20 mouse cellular contexts compared by ENCODE assay signal in genomic region chr9:54536236-54536635, GRCm38 (mm10). TPM values are rescaled to one million over a fixed set of nuclear protein-coding genes. Genes with fewer than 3 reads are reported as not detected.
DNase-seq lines count a peak whose midpoint lies in the region; ATAC-seq and TF ChIP-seq lines count a peak whose summit lies in the region.
"Had no signal": no experiment of that assay in that cellular context is flagged by ENCODE, and none has a peak within 500 bp of the region (broad histone marks: within the 10 kb centered on the region; RNA-seq: fewer than 3 reads in every experiment).

No protein-coding gene starts in this region.

- H3K9me3 ChIP-seq in forebrain, embryonic 14.5 days (replicated peaks; ENCODE audit: control insufficient read depth, low read length): no peaks in the 10 kb centered on the region
- no peaks in the 10 kb centered on the region for H3K9me3 ChIP-seq in forebrain, embryonic 10.5 days
- H3K9me3 ChIP-seq in hindbrain, embryonic 16.5 days (ENCODE audit: control insufficient read depth, low read length): no peaks in the 10 kb centered on the region
- H3K9me3 ChIP-seq: liver, embryonic 13.5 days; midbrain, embryonic 13.5 days; stomach, embryonic 15.5 days had no signal

- ATAC-seq in forebrain, embryonic 14.5 days: peak; percentile 13; the same call in 1 of the 2 replicates
- ATAC-seq in hindbrain, embryonic 16.5 days: peak; percentile 37; the same call in 1 of the 2 replicates
- ATAC-seq: CD4-positive, CD25-positive, alpha-beta regulatory T cell, adult 4 months; midbrain, embryonic 13.5 days had no signal

- no peak overlapping the region for H3K4me2 ChIP-seq in forebrain, embryonic 14.5 days (ENCODE audit: low read length)
- no peak overlapping the region for H3K4me2 ChIP-seq in hindbrain, embryonic 16.5 days (ENCODE audit: low read length)
- H3K4me2 ChIP-seq: liver, embryonic 13.5 days; midbrain, embryonic 13.5 days; stomach, embryonic 15.5 days had no signal

- TF ChIP-seq CTCF in layer of hippocampus, adult 2 months (conservative IDR thresholded peaks at IDR 0.05): no peak
- no peak for TF ChIP-seq CTCF in brain, embryonic 14.5 days (IDR thresholded peaks at IDR 0.05; ENCODE audit: borderline replicate concordance, extremely low read depth, insufficient read depth, insufficient read length)

- peak; percentile 61 for DNase-seq in forebrain, embryonic 14.5 days (ENCODE audit: low spot score)
- no peak for DNase-seq in forebrain, embryonic 10.5 days (ENCODE audit: extremely low spot score, low spot score)
- no peak for DNase-seq in layer of hippocampus, adult 2 months (ENCODE audit: low spot score in 2 of 2)
- no peak for DNase-seq in layer of hippocampus, postnatal 36 days
- DNase-seq in brain, embryonic 14.5 days (ENCODE audit: low read depth): peak; percentile 78
- DNase-seq in adipocyte (ENCODE audit: low spot score): no peak
- DNase-seq: gastrocnemius, postnatal 36 days; liver, embryonic 13.5 days; lung, postnatal 4 days; thymus, postnatal 14 days had no signal

- 29% methylated on average over 7 of the region's 7 CpGs for WGBS in forebrain, embryonic 14.5 days
- 89% methylated on average over 7 of the region's 7 CpGs for WGBS in forebrain, embryonic 10.5 days
- WGBS in hindbrain, embryonic 16.5 days: 53% methylated on average over 7 of the region's 7 CpGs

- no peak for TF ChIP-seq POLR2A in brain, embryonic 14.5 days (IDR thresholded peaks at IDR 0.05; ENCODE audit: borderline replicate concordance, extremely low read depth, insufficient read depth, insufficient read length, poor library complexity, severe bottlenecking)

- H3K27me3 ChIP-seq in forebrain, embryonic 14.5 days (replicated peaks; ENCODE audit: control insufficient read depth, insufficient read depth, low read length): no peaks in the 10 kb centered on the region
- no peaks in the 10 kb centered on the region for H3K27me3 ChIP-seq in forebrain, embryonic 10.5 days (ENCODE audit: poor library complexity, severe bottlenecking)
- H3K27me3 ChIP-seq in hindbrain, embryonic 16.5 days (replicated peaks; ENCODE audit: control insufficient read depth, insufficient read depth, low read length): no peaks in the 10 kb centered on the region
- H3K27me3 ChIP-seq: liver, embryonic 13.5 days; midbrain, embryonic 13.5 days; stomach, embryonic 15.5 days had no signal

- H3K4me3 ChIP-seq in forebrain, embryonic 14.5 days (ENCODE audit: low read depth, low read length): no peak overlapping the region
- H3K4me3 ChIP-seq in forebrain, embryonic 10.5 days: no peak overlapping the region
- no peak overlapping the region for H3K4me3 ChIP-seq in layer of hippocampus, adult 2 months
- no peak overlapping the region for H3K4me3 ChIP-seq in hindbrain, embryonic 16.5 days (ENCODE audit: low read length)
- H3K4me3 ChIP-seq: liver, embryonic 13.5 days; midbrain, embryonic 13.5 days; stomach, embryonic 15.5 days had no signal

- no peaks in the 10 kb centered on the region for H3K36me3 ChIP-seq in forebrain, embryonic 14.5 days (ENCODE audit: control insufficient read depth, insufficient read depth, low read length)
- H3K36me3 ChIP-seq in forebrain, embryonic 10.5 days (replicated peaks): no peaks in the 10 kb centered on the region
- H3K36me3 ChIP-seq in hindbrain, embryonic 16.5 days (ENCODE audit: control insufficient read depth, insufficient read depth, low read length): no peaks in the 10 kb centered on the region
- H3K36me3 ChIP-seq: liver, embryonic 13.5 days; midbrain, embryonic 13.5 days; stomach, embryonic 15.5 days had no signal

- H3K9ac ChIP-seq in forebrain, embryonic 14.5 days (ENCODE audit: low read length): no peak overlapping the region
- H3K9ac ChIP-seq in hindbrain, embryonic 16.5 days (ENCODE audit: low read depth, low read length): no peak overlapping the region
- H3K9ac ChIP-seq: liver, embryonic 13.5 days; midbrain, embryonic 13.5 days; stomach, embryonic 15.5 days had no signal

- H3K4me1 ChIP-seq in forebrain, embryonic 14.5 days (ENCODE audit: control insufficient read depth, insufficient read depth, low read length): peaks cover 28% of the 10 kb centered on the region
- peaks cover 15% of the 10 kb centered on the region for H3K4me1 ChIP-seq in forebrain, embryonic 10.5 days
- H3K4me1 ChIP-seq in hindbrain, embryonic 16.5 days (ENCODE audit: control insufficient read depth, insufficient read depth, low read depth, low read length): peaks cover 9% of the 10 kb centered on the region; the same call in 1 of the 2 replicates
- H3K4me1 ChIP-seq: liver, embryonic 13.5 days; stomach, embryonic 15.5 days had no signal

- peak overlapping the region; percentile 74 for H3K27ac ChIP-seq in forebrain, embryonic 14.5 days (ENCODE audit: low read depth, low read length)
- H3K27ac ChIP-seq in forebrain, embryonic 10.5 days: no peak overlapping the region
- peak overlapping the region; percentile 62 for H3K27ac ChIP-seq in layer of hippocampus, adult 2 months
- H3K27ac ChIP-seq in hindbrain, embryonic 16.5 days (ENCODE audit: low read depth, low read length): no peak overlapping the region
- H3K27ac ChIP-seq: liver, embryonic 13.5 days; midbrain, embryonic 13.5 days; stomach, embryonic 15.5 days had no signal

RNA-seq across cellular contexts. Expression of gene Sh2d7, which starts 2.5 kb away (rescaled TPM):
- polyA plus RNA-seq in forebrain, embryonic 14.5 days (2014; fragmentation: Nextera tagmentation; extraction: Ambion mirVana): 0.10 TPM in 2 replicates
- not detected in 2 replicates for polyA plus RNA-seq in forebrain, embryonic 10.5 days (2016; fragmentation: Nextera tagmentation; extraction: Ambion mirVana)
- not detected for total RNA-seq in layer of hippocampus, adult 2 months (2021)
- under 1 TPM in 1 of 2 experiments, not detected in 1; 0.20 TPM for total RNA-seq in layer of hippocampus, postnatal 36 days (2021)
- 0.11 and 0.19 TPM in 2 replicates for polyA plus RNA-seq in brain, embryonic 14.5 days (2012; rRNA removed)
- 0.05 TPM in 1 of 2 replicates, not detected in the other for polyA plus RNA-seq in hindbrain, embryonic 16.5 days (2015; fragmentation: Nextera tagmentation; extraction: Ambion mirVana)
- total RNA-seq: common myeloid progenitor, adult 5-6 weeks; gastrocnemius, postnatal 36 days; layer of hippocampus, adult 8-10 months; left cerebral cortex, postnatal 10 days had no signal
- polyA plus RNA-seq: CD4-positive, CD25-positive, alpha-beta regulatory T cell, adult 4 months; embryonic facial prominence, embryonic 14.5 days; heart, embryonic 14.5 days; liver, embryonic 13.5 days; midbrain, embryonic 13.5 days; neural tube, embryonic 11.5 days; stomach, embryonic 15.5 days had no signal

RNA-seq across cellular contexts. Expression of gene Cib2, which starts 23.8 kb away (rescaled TPM):
- 42.7 and 43.4 TPM in 2 replicates for polyA plus RNA-seq in forebrain, embryonic 14.5 days (2014; fragmentation: Nextera tagmentation; extraction: Ambion mirVana)
- 8.3 and 9.1 TPM in 2 replicates for polyA plus RNA-seq in forebrain, embryonic 10.5 days (2016; fragmentation: Nextera tagmentation; extraction: Ambion mirVana)
- total RNA-seq in layer of hippocampus, adult 2 months (2021): 10 to 100 TPM; 18.7 to 19.6 TPM
- total RNA-seq in layer of hippocampus, postnatal 36 days (2021): 10 to 100 TPM; 21.6 to 22.0 TPM
- 24.7 and 28.2 TPM in 2 replicates for polyA plus RNA-seq in brain, embryonic 14.5 days (2012; rRNA removed)
- 61.7 and 78.6 TPM in 2 replicates for polyA plus RNA-seq in hindbrain, embryonic 16.5 days (2015; fragmentation: Nextera tagmentation; extraction: Ambion mirVana)
- total RNA-seq: common myeloid progenitor, adult 5-6 weeks had no signal

RNA-seq across cellular contexts. Expression of gene Dmxl2, which starts 34.8 kb away (rescaled TPM):
- 39.5 and 53.7 TPM in 2 replicates for polyA plus RNA-seq in forebrain, embryonic 14.5 days (2014; fragmentation: Nextera tagmentation; extraction: Ambion mirVana)
- polyA plus RNA-seq in forebrain, embryonic 10.5 days (2016; fragmentation: Nextera tagmentation; extraction: Ambion mirVana): 6.0 and 6.9 TPM in 2 replicates
- 100 to 1,000 TPM; 214 TPM for total RNA-seq in layer of hippocampus, adult 2 months (2021)
- total RNA-seq in layer of hippocampus, postnatal 36 days (2021): 100 to 1,000 TPM; 206 to 213 TPM
- polyA plus RNA-seq in brain, embryonic 14.5 days (2012; rRNA removed): 52.9 and 60.4 TPM in 2 replicates
- 52.8 and 65.4 TPM in 2 replicates for polyA plus RNA-seq in hindbrain, embryonic 16.5 days (2015; fragmentation: Nextera tagmentation; extraction: Ambion mirVana)

RNA-seq across cellular contexts. Expression of gene Idh3a, which starts 49.9 kb away (rescaled TPM):
- 141 and 175 TPM in 2 replicates for polyA plus RNA-seq in forebrain, embryonic 14.5 days (2014; fragmentation: Nextera tagmentation; extraction: Ambion mirVana)
- polyA plus RNA-seq in forebrain, embryonic 10.5 days (2016; fragmentation: Nextera tagmentation; extraction: Ambion mirVana): 129 and 133 TPM in 2 replicates
- total RNA-seq in layer of hippocampus, adult 2 months (2021): 100 to 1,000 TPM; 159 to 179 TPM
- total RNA-seq in layer of hippocampus, postnatal 36 days (2021): 100 to 1,000 TPM; 174 to 183 TPM
- 75.5 and 82.6 TPM in 2 replicates for polyA plus RNA-seq in brain, embryonic 14.5 days (2012; rRNA removed)
- polyA plus RNA-seq in hindbrain, embryonic 16.5 days (2015; fragmentation: Nextera tagmentation; extraction: Ambion mirVana): 164 and 191 TPM in 2 replicates

Comparison
In these comparisons a context has a peak if more than half of its experiments do, and no peak if none do; other contexts are left out.
1. DNase-seq: peak in forebrain, embryonic 14.5 days (single experiment) and brain, embryonic 14.5 days (single experiment); none in forebrain, embryonic 10.5 days (single experiment), layer of hippocampus, adult 2 months (0 of 2), layer of hippocampus, postnatal 36 days (0 of 2) and adipocyte (single experiment).
2. H3K27ac ChIP-seq: peak in forebrain, embryonic 14.5 days (single experiment) and layer of hippocampus, adult 2 months (single experiment); none in forebrain, embryonic 10.5 days (single experiment) and hindbrain, embryonic 16.5 days (single experiment).